Mouse (Mus musculus) CH12F3 (cell line): Measurements from ENCODE around the gene Gm1123.

ENCODE experiments used
- in situ Hi-C: fragments of 300-500 bp; cut with MboI; formaldehyde crosslinking; loops from 2 replicates; pipeline ENCODE4 v1.14.3; 2020; ENCODE audit warnings: low sequenced_read_pairs

Gene Gm1123

GRCm38 (mm10) chr9:99009069-99009897 lies 26.2 kb downstream of the Gm1123 start:
- in situ Hi-C loops: no loop called here

GRCm38 (mm10) chr9:99001326-99001725 lies 34.2 kb downstream of the Gm1123 start:
- in situ Hi-C loops: no loop called here

- in situ Hi-C loops: no loop called here
Measured at GRCm38 (mm10) chr9:98999881-99000339, 35.6 kb downstream of the Gm1123 start.

GRCm38 (mm10) chr9:98994103-98994502 lies 41.4 kb downstream of the Gm1123 start:
- in situ Hi-C loops: no loop called here

GRCm38 (mm10) chr9:98987131-98987530 lies 48.4 kb downstream of the Gm1123 start:
- in situ Hi-C loops: no loop called here

- in situ Hi-C loops: no loop called here
Measured at GRCm38 (mm10) chr9:98986476-98987096, 48.9 kb downstream of the Gm1123 start.

GRCm38 (mm10) chr9:98985800-98986475 lies 49.6 kb downstream of the Gm1123 start, which contains the start of gene Faim:
Gene Faim (plus strand): TSS chr9:98986373.
- in situ Hi-C loops: no loop called here

GRCm38 (mm10) chr9:98979431-98980416 lies 55.8 kb downstream of the Gm1123 start:
- in situ Hi-C loops: no loop called here

GRCm38 (mm10) chr9:98976520-98976919 lies 59.0 kb downstream of the Gm1123 start:
- in situ Hi-C loops: no loop called here

GRCm38 (mm10) chr9:98976081-98976480 lies 59.4 kb downstream of the Gm1123 start:
- in situ Hi-C loops: no loop called here

- in situ Hi-C loops: loop anchor here (25.0 kb wide), 1 partner anchor 338 kb away; no protein-coding TSS in a partner anchor
Measured at GRCm38 (mm10) chr9:98974898-98975297, 60.6 kb downstream of the Gm1123 start.

- in situ Hi-C loops: loop anchor here (25.0 kb wide), 1 partner anchor 336 kb away; no protein-coding TSS in a partner anchor
Measured at GRCm38 (mm10) chr9:98973561-98973960, 62.0 kb downstream of the Gm1123 start.

GRCm38 (mm10) chr9:98973101-98973521 lies 62.4 kb downstream of the Gm1123 start:
- in situ Hi-C loops: loop anchor here (25.0 kb wide), 1 partner anchor 336 kb away; no protein-coding TSS in a partner anchor

GRCm38 (mm10) chr9:98965084-98965483 lies 70.4 kb downstream of the Gm1123 start:
- in situ Hi-C loops: loop anchor here (25.0 kb wide), 1 partner anchor 328 kb away; no protein-coding TSS in a partner anchor

GRCm38 (mm10) chr9:98963661-98964060 lies 71.9 kb downstream of the Gm1123 start:
- in situ Hi-C loops: loop anchor here (25.0 kb wide), 1 partner anchor 326 kb away; no protein-coding TSS in a partner anchor

GRCm38 (mm10) chr9:98962478-98963142 lies 72.9 kb downstream of the Gm1123 start:
- in situ Hi-C loops: loop anchor here (25.0 kb wide), 1 partner anchor 325 kb away; no protein-coding TSS in a partner anchor

GRCm38 (mm10) chr9:98961591-98962477 lies 73.7 kb downstream of the Gm1123 start:
- in situ Hi-C loops: loop anchor here (25.0 kb wide), 1 partner anchor 325 kb away; no protein-coding TSS in a partner anchor

- in situ Hi-C loops: loop anchor here (25.0 kb wide), 1 partner anchor 323 kb away; no protein-coding TSS in a partner anchor
Measured at GRCm38 (mm10) chr9:98960348-98960747, 75.2 kb downstream of the Gm1123 start.
